Mouse (Mus musculus): ENCODE data around the gene Myo18a.

Myo18a gene

DNA sequence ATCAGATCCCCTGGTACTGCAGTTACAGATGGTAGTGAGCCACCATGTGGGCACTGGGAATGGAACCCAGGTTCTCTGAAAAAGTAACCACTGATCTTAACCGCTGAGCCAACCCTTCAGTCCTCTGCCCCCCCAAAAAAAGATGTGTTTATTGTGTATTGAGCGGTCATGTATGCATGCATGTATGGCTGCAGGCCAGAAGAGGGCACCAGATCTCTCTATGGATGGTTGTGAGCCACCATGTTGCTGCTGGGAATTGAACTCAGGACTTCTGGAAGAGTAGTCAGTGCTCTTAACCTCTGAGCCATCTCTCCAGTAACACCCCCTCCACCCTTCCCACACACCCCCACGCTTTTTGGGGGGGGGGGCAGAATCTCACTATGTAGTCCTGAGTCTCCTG, 72.1 kb downstream of the Myo18a start:
- no peak for DNase-seq (ENCODE audit: extremely low spot score, low read depth, low spot score)

GRCm38 (mm10) chr11:77836290-77836689, 73.2 kb downstream of the Myo18a start:
- DNase-seq (ENCODE audit: extremely low spot score, low read depth, low spot score) = no peak

DNA sequence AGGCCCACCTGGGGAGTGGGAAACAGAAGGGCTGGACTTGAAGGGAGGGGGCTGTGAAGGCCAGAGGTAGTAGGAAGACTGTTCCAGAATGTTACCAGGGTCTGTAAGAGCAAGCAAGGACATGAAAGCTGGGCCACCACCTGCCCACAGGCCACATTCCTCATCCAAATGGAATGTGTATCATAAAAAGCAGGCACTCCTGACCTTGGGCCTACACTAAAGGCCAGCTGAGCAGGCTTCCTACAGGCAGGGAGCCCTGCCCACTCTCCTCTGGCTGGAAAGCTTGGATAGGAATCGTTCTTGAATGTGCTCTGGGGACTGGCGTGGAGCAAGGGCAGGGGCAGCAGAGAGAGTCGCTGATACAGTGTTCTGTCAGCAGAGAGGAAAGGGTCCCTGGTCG, 73.7 kb downstream of the Myo18a start:
- no peak for DNase-seq (ENCODE audit: extremely low spot score, low read depth, low spot score)

- no peak for DNase-seq (ENCODE audit: extremely low spot score, low read depth, low spot score)
Measured at GRCm38 (mm10) chr11:77837856-77838255, 74.8 kb downstream of the Myo18a start.

- DNase-seq (ENCODE audit: extremely low spot score, low read depth, low spot score) = no peak
Measured at GRCm38 (mm10) chr11:77840523-77841245, 77.6 kb downstream of the Myo18a start.

- no peak for DNase-seq (ENCODE audit: extremely low spot score, low read depth, low spot score)
Measured at GRCm38 (mm10) chr11:77843068-77843905, 80.2 kb downstream of the Myo18a start.

DNA sequence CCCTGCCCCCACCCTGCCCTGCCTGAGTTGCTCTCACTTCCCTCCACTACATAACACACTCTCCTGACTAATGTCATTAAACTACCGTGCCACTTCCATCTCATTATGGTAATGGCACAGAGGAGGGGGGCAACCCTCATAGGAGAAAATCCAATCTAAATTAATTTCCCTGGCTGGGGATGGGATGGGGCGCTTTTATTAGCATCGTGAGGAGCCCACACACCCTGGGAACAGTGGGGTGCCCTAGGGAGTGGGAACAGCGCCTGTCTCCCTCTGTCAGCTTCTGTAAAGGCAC, 80.8 kb downstream of the Myo18a start:
- DNase-seq (ENCODE audit: extremely low spot score, low read depth, low spot score) = no peak

DNA sequence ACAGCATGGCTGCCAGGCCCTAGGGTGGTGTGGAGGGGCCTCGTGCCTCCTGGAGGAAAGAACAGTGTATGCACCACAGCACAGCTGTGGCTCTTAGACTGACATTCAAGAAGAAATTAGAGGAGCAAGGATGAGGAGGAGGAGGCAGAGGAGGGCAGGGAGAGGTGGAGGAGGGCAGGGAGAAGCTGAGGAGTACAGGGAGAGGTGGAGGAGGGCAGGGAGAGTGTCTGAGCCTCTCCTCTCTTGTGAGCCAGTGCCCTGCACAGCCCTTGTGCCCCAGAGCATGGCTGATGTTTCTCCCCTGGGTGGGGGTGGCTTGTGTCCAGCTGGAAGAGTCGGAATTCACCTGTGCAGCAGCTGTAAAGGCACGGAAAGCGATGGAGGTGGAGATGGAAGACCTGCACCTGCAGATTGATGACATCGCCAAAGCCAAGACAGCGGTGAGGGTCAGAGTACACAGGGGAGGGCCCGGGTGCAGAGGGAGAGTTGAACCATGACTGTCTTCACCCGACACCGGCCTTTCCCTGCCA, 84.6 kb downstream of the Myo18a start:
- no peak for DNase-seq (ENCODE audit: extremely low spot score, low read depth, low spot score)

- DNase-seq (ENCODE audit: extremely low spot score, low read depth, low spot score) = no peak
Measured at GRCm38 (mm10) chr11:77848131-77848530, 85.1 kb downstream of the Myo18a start.

DNA sequence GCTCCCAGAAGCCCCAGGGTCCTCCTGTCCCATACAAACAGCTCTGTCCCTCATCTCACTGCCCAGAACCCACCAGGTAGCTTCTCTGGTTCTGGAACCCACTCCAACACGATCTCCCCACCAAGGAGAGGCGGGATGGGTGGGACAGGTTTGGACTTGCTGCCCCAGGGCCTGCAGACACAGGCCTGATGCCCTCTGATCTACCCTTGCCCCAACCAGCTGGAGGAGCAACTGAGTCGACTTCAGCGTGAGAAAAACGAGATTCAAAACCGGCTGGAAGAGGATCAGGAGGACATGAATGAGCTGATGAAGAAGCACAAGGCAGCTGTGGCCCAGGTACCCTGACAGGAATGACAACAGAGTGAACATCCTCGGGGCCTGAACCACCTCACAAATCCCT, 86.1 kb downstream of the Myo18a start:
- no peak for DNase-seq (ENCODE audit: extremely low spot score, low read depth, low spot score)

DNA sequence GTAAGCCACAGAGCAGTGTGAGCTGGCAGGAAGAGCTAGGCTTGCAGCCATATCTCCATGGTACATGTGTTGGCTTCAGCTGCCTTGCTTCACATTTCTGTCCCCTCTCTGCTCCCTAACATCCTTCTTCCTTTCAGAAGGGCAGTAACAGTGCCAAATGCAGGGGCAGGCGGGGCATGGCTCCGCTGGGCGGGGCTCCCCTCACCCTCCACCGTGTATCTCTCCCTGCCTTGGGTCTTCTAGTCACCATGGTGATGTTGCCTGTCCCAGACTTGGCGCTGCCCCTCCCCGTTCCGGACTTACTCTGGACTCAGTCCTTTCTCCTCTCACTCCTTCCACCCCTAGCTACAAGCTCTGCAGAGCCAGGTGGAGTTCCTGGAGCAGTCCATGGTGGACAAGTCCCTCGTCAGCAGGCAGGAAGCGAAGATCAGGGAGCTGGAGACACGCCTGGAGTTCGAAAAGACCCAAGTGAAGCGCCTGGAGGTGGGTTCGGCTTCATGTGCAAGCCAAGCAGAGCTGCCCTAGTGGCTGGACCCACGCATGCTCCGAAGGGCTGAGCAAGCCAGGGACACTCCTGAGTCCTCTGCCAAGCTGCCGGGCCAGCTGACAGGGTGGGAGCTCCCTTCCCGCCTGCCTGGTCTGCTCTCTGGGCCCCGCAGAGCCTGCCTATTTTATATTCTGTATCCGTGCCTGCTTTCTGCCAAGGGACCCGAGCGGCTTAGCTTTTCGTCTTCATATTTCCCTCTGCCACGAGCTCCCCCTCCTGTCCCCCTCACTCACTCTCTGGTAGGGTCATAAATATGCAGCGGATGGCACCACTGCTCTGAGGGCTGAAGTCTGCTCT, 87.6 kb downstream of the Myo18a start:
- DNase-seq (ENCODE audit: extremely low spot score, low read depth, low spot score) = no peak

DNA sequence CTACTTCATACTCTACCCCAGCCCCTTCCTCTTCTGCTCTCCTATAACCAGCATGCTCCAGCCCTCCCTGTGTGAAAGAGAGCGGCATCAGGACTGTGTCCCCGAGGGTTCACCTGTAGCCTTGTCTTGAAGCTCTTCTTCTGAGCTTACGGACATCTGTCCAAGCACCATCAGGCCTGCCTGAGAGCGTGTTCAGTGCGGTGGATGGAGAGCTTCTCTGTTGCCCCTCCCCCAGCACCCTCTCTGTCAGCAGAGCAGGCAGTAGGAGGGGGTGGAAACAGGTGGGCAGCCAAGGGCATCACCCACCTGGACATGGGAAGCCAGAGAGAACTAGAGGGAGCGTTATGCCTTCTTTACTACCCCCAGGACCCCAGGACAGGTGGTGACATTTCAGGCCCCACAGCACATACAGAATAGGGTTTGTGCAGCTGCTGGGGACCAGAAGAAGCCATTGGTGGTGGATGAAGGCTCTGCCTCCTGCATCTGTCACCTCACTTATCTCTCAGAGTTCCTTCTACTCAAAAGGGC, 88.5 kb downstream of the Myo18a start:
- DNase-seq (ENCODE audit: extremely low spot score, low read depth, low spot score) = no peak

- no peak for DNase-seq (ENCODE audit: extremely low spot score, low read depth, low spot score)
Measured at GRCm38 (mm10) chr11:77852195-77852594, 89.1 kb downstream of the Myo18a start.

GRCm38 (mm10) chr11:77852941-77853668, 90.1 kb downstream of the Myo18a start:
- DNase-seq (ENCODE audit: extremely low spot score, low read depth, low spot score) = no peak

- DNase-seq (ENCODE audit: extremely low spot score, low read depth, low spot score) = no peak
Measured at GRCm38 (mm10) chr11:77854641-77855040, 91.6 kb downstream of the Myo18a start.

- DNase-seq (ENCODE audit: extremely low spot score, low read depth, low spot score) = peak; percentile 30
Measured at GRCm38 (mm10) chr11:77855396-77855795, 92.3 kb downstream of the Myo18a start.

- no peak for DNase-seq (ENCODE audit: extremely low spot score, low read depth, low spot score)
Measured at GRCm38 (mm10) chr11:77857089-77857488, 94.0 kb downstream of the Myo18a start.

- DNase-seq (ENCODE audit: extremely low spot score, low read depth, low spot score) = no peak
Measured at GRCm38 (mm10) chr11:77858589-77858988, 95.5 kb downstream of the Myo18a start.

GRCm38 (mm10) chr11:77860947-77861346, 97.9 kb downstream of the Myo18a start:
- no peak for DNase-seq (ENCODE audit: extremely low spot score, low read depth, low spot score)

GRCm38 (mm10) chr11:77862887-77863286, 99.8 kb downstream of the Myo18a start:
- DNase-seq (ENCODE audit: extremely low spot score, low read depth, low spot score) = no peak
